Mouse (Mus musculus): ENCODE data around the gene Col8a1. TPM values are rescaled to one million over a fixed set of nuclear protein-coding genes. Genes with fewer than 3 reads are reported as not detected.

The Col8a1 gene
- total RNA-seq, 2 experiments from 2014 or later, result 4.1 to 5.0 TPM

Other genes with a start within 250 kb of the Col8a1 start
- 10 to 100 TPM; 32.6 to 36.6 TPM for gene Cmss1, start 147.9 kb downstream of the Col8a1 start, total RNA-seq (2021)

All from gastrocnemius, postnatal 36 days (tissue).